Mouse (Mus musculus) myocyte (in vitro differentiated cells): ENCODE results near the gene Lexm. TPM values are rescaled to one million over a fixed set of nuclear protein-coding genes. Genes with fewer than 3 reads are reported as not detected.

ENCODE experiments used
- H3K27me3 ChIP-seq: one replicate; pipeline ENCODE4 v1.6.1; 2011; ENCODE audit not compliant: control insufficient read depth, insufficient read depth, insufficient read length
- H3K36me3 ChIP-seq: one replicate; pipeline ENCODE4 v1.6.1; 2011; ENCODE audit not compliant: control insufficient read depth, insufficient read depth
- H3K4me2 ChIP-seq: one replicate; pipeline ENCODE4 v1.6.1; 2011; ENCODE audit warnings: low read depth, control low read depth
- H3K4me3 ChIP-seq: one replicate; pipeline ENCODE4 v1.5.1; 2011; ENCODE audit warnings: mild to moderate bottlenecking, control low read depth, moderate library complexity
- H3K79me2 ChIP-seq: one replicate; pipeline ENCODE4 v1.6.1; 2011; ENCODE audit not compliant: control insufficient read depth, insufficient read depth
- H3ac ChIP-seq: one replicate; pipeline ENCODE4 v1.6.1; 2011; ENCODE audit not compliant: control insufficient read depth, insufficient read length
- CEBPB ChIP-seq: IDR thresholded peaks from 2 replicates; pipeline ENCODE4 v1.6.1; 2011; ENCODE audit warnings: mild to moderate bottlenecking, moderate library complexity; ENCODE audit not compliant: poor library complexity, insufficient read depth, severe bottlenecking
- E2F4 ChIP-seq: IDR thresholded peaks from one replicate; pipeline ENCODE4 v1.6.1; 2011; ENCODE audit warnings: mild to moderate bottlenecking, control low read depth, moderate library complexity; ENCODE audit not compliant: insufficient read depth
- MAX ChIP-seq: IDR thresholded peaks from one replicate; pipeline ENCODE4 v1.6.1; 2011; ENCODE audit warnings: low read depth, mild to moderate bottlenecking, control low read depth
- MYOD1 ChIP-seq, 3 experiments: IDR thresholded peaks; one replicate each; pipeline ENCODE4 v1.6.1; 2011; ENCODE audit warnings: control low read depth in 2 of 3, low read depth in 2 of 3, mild to moderate bottlenecking in 2 of 3, moderate library complexity in 1 of 3; ENCODE audit not compliant: insufficient read length in 2 of 3, control insufficient read depth in 1 of 3
- MYOG ChIP-seq, 3 experiments: IDR thresholded peaks; one replicate each; pipeline ENCODE4 v1.6.1; 2011; ENCODE audit warnings: control low read depth in 2 of 3, low read depth in 2 of 3, mild to moderate bottlenecking in 2 of 3; ENCODE audit not compliant: insufficient read length in 2 of 3, control insufficient read depth in 1 of 3, insufficient read depth in 1 of 3
- POLR2A ChIP-seq: IDR thresholded peaks from one replicate; pipeline ENCODE4 v1.6.1; 2011; ENCODE audit warnings: low read depth, mild to moderate bottlenecking, control low read depth, moderate library complexity; ENCODE audit not compliant: insufficient read length
- POLR2AphosphoS2 ChIP-seq: IDR thresholded peaks from one replicate; pipeline ENCODE4 v1.6.1; 2011; ENCODE audit warnings: low read depth, control low read depth; ENCODE audit not compliant: insufficient read length
- REST ChIP-seq: IDR thresholded peaks from one replicate; pipeline ENCODE4 v1.6.1; 2011; ENCODE audit warnings: mild to moderate bottlenecking, control low read depth, moderate library complexity; ENCODE audit not compliant: insufficient read depth, insufficient read length
- SRF ChIP-seq: IDR thresholded peaks from one replicate; pipeline ENCODE4 v1.6.1; 2011; ENCODE audit warnings: low read depth; ENCODE audit not compliant: control insufficient read depth, insufficient read length
- TCF12 ChIP-seq: IDR thresholded peaks from one replicate; pipeline ENCODE4 v1.6.1; 2011; ENCODE audit warnings: mild to moderate bottlenecking, control low read depth; ENCODE audit not compliant: poor library complexity, insufficient read depth, severe bottlenecking
- TCF3 ChIP-seq: IDR thresholded peaks from one replicate; pipeline ENCODE4 v1.6.1; 2011; ENCODE audit warnings: low read depth, control low read depth; ENCODE audit not compliant: insufficient read length
- USF1 ChIP-seq: IDR thresholded peaks from one replicate; pipeline ENCODE4 v1.6.1; 2011; ENCODE audit warnings: low read depth, mild to moderate bottlenecking, control low read depth, moderate library complexity
- polyA plus RNA-seq: library from polyadenylated mRNA; unstranded; fragments of >200 nt; fragmentation: generic; extraction: Trizol; gene quantifications from one replicate; pipeline ENCODE4 v1.2.1, GENCODE M21; 2012; ENCODE audit warnings: missing spikeins

Gene Lexm
- polyA plus RNA-seq, 1 experiment = not detected

- peaks cover 7% of the 10 kb centered on the region for H3K27me3 ChIP-seq
- H3K36me3 ChIP-seq = no peaks in the 10 kb centered on the region
- H3K4me2 ChIP-seq = no peak overlapping the region
- H3K4me3 ChIP-seq = no peak overlapping the region
- TF ChIP-seq POLR2A (no peak), SRF (no peak), MYOG (IDR thresholded peaks at IDR 0.05; ENCODE audit: control insufficient read depth in 1 of 3, insufficient read depth in 1 of 3, insufficient read length in 2 of 3, low read depth in 2 of 3) (no peak), E2F4 (no peak), TCF12 (no peak), REST (no peak), CEBPB (no peak), POLR2AphosphoS2 (no peak), TCF3 (no peak), MYOD1 (IDR thresholded peaks at IDR 0.05; ENCODE audit: control insufficient read depth in 1 of 3, insufficient read length in 2 of 3, low read depth in 2 of 3) (no peak), MAX (no peak)
- peaks cover 5% of the 10 kb centered on the region for H3K79me2 ChIP-seq
- H3ac ChIP-seq = no peak overlapping the region
Observed at GRCm38 (mm10) chr4:106647137-106647536, 30.1 kb upstream of the Lexm start.

- Histone ChIP-seq H3K4me2 (no peak overlapping the region), H3K36me3 (no peaks in the 10 kb centered on the region), H3K4me3 (no peak overlapping the region), H3K79me2 (no peaks in the 10 kb centered on the region), H3ac (no peak overlapping the region), H3K27me3 (peaks cover 7% of the 10 kb centered on the region)
- TF ChIP-seq E2F4 (no peak), POLR2AphosphoS2 (no peak), SRF (no peak), TCF3 (no peak), MYOD1 (IDR thresholded peaks at IDR 0.05; ENCODE audit: control insufficient read depth in 1 of 3, insufficient read length in 2 of 3, low read depth in 2 of 3) (no peak), POLR2A (no peak), CEBPB (no peak), REST (no peak), MAX (no peak), USF1 (no peak), TCF12 (no peak), MYOG (IDR thresholded peaks at IDR 0.05; ENCODE audit: control insufficient read depth in 1 of 3, insufficient read depth in 1 of 3, insufficient read length in 2 of 3, low read depth in 2 of 3) (no peak)
Observed at GRCm38 (mm10) chr4:106645797-106646196, 28.8 kb upstream of the Lexm start.

DNA sequence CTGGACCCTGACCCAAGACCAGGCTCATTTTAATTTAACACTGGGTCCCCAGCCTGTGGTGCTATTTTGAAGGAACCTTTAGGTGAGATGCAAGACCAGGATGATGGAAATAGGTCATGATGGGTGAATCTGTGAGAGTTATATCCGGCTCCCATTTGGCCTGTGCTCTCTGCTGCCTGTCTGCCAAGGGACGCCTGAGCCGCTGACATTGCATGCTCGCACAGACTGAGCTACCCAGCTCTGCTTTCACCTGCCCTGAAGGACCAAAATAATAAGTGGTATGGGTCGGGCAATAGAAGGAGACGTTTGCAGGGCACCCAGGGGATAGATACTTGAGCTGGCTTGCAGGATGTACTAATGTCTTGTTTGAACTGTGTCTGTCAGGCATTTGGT lies 27.2 kb upstream of the Lexm start:
- Histone ChIP-seq H3K4me2 (no peak overlapping the region), H3K4me3 (no peak overlapping the region), H3K36me3 (no peaks in the 10 kb centered on the region), H3K27me3 (peaks cover 9% of the 10 kb centered on the region), H3K79me2 (no peaks in the 10 kb centered on the region), H3ac (no peak overlapping the region)
- no peak for TF ChIP-seq POLR2AphosphoS2
- no peak for TF ChIP-seq MYOG (IDR thresholded peaks at IDR 0.05; ENCODE audit: control insufficient read depth in 1 of 3, insufficient read depth in 1 of 3, insufficient read length in 2 of 3, low read depth in 2 of 3)
- no peak for TF ChIP-seq MYOD1 (IDR thresholded peaks at IDR 0.05; ENCODE audit: control insufficient read depth in 1 of 3, insufficient read length in 2 of 3, low read depth in 2 of 3)

GRCm38 (mm10) chr4:106643483-106644217 lies 26.6 kb upstream of the Lexm start:
- Histone ChIP-seq H3K36me3 (no peaks in the 10 kb centered on the region), H3K4me2 (no peak overlapping the region), H3K4me3 (no peak overlapping the region), H3ac (no peak overlapping the region), H3K27me3 (peaks cover 14% of the 10 kb centered on the region), H3K79me2 (no peaks in the 10 kb centered on the region)
- TF ChIP-seq MAX (no peak), E2F4 (no peak), POLR2AphosphoS2 (no peak), TCF12 (no peak), USF1 (no peak), MYOG (IDR thresholded peaks at IDR 0.05; ENCODE audit: control insufficient read depth in 1 of 3, insufficient read depth in 1 of 3, insufficient read length in 2 of 3, low read depth in 2 of 3) (no peak), SRF (no peak), TCF3 (no peak), MYOD1 (IDR thresholded peaks at IDR 0.05; ENCODE audit: control insufficient read depth in 1 of 3, insufficient read length in 2 of 3, low read depth in 2 of 3) (no peak), POLR2A (no peak), REST (no peak), CEBPB (no peak)

DNA sequence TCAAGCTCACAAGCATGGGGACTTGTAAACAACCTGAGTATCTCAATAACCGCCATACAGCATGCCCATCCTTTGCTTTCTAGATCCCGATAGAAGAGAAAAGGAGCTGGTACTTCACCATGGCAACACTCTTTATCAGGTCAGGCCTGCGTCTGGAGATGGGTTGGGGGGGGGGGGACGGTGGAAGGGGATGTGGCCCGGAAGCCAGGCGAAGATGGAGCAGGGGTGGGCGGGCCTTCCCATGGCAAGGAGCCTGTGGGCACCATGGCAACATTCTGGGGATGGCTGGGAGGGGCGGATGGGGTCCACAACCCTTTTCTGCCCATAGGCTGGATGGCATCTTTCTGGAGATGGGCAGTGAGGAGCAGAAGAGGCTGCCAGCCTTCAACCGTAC lies 17.0 kb upstream of the Lexm start:
- Histone ChIP-seq H3K27me3 (peaks cover 49% of the 10 kb centered on the region), H3K36me3 (no peaks in the 10 kb centered on the region), H3K4me2 (no peak overlapping the region), H3K4me3 (no peak overlapping the region), H3ac (no peak overlapping the region), H3K79me2 (no peaks in the 10 kb centered on the region)
- no peak for TF ChIP-seq MAX
- no peak for TF ChIP-seq E2F4
